Mouse (Mus musculus): ENCODE data around the gene Syt17. TPM values are rescaled to one million over a fixed set of nuclear protein-coding genes. Genes with fewer than 3 reads are reported as not detected.

The Syt17 gene
- polyA plus RNA-seq, 2 experiments = 1.6 to 2.0 TPM

DNA sequence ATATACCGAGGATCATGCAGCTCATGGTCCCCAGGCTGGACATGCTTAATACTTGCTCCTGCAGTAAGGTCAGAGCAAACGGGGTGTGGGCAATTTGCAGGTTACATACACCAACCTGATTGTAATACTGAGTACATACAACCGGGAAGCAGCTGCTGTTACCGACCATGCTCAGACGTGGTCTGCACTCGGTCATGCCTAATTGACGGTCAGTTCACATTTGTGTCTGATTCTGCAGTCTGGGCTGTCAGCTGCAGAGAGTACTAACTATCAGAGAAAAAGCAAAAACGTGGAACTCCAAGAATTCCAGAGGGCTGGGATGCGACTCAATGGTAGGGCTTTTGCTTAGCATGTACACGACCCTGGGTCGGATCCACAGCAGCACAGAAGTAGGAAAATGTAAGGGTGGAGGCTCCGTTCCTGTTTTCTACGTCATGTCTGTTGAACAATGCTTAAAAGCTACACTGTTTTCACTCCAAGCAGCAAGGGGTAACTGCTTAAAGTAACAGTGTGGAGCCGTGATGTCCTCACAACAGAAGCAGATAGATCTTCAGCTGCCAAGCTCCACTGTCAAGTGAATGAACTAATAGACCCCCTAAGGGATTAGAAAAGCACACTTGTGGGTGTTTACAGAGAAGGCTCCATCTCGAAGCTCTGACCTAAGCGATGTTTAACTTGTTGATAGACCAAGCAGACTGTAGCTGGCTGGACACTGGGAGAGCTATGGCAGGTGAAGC is 13.5 kb upstream of the Syt17 start:
- Histone ChIP-seq H3K4me3 (replicated peaks; ENCODE audit: low read length) (no peak overlapping the region), H3K27me3 (ENCODE audit: control insufficient read depth, insufficient read depth, low read length) (no peaks in the 10 kb centered on the region), H3K36me3 (ENCODE audit: control insufficient read depth, insufficient read depth, low read length) (no peaks in the 10 kb centered on the region), H3K9ac (ENCODE audit: low read depth, low read length, severe bottlenecking) (no peak overlapping the region), H3K27ac (replicated peaks; ENCODE audit: low read depth, low read length) (no peak overlapping the region), H3K4me1 (ENCODE audit: control insufficient read depth, insufficient read depth, low read length) (no peaks in the 10 kb centered on the region), H3K9me3 (ENCODE audit: control insufficient read depth, low read length) (no peaks in the 10 kb centered on the region), H3K4me2 (replicated peaks; ENCODE audit: low read depth, low read length, severe bottlenecking) (no peak overlapping the region)
- WGBS = 63% methylated on average over 16 of the region's 16 CpGs
- DNase-seq (ENCODE audit: low spot score) (no peak), ATAC-seq (ENCODE audit: low FRiP score, low read depth) (no peak)
- TF ChIP-seq POLR2A (IDR thresholded peaks at IDR 0.05; ENCODE audit: borderline replicate concordance, extremely low read depth, insufficient read depth, insufficient read length) = no peak

DNA sequence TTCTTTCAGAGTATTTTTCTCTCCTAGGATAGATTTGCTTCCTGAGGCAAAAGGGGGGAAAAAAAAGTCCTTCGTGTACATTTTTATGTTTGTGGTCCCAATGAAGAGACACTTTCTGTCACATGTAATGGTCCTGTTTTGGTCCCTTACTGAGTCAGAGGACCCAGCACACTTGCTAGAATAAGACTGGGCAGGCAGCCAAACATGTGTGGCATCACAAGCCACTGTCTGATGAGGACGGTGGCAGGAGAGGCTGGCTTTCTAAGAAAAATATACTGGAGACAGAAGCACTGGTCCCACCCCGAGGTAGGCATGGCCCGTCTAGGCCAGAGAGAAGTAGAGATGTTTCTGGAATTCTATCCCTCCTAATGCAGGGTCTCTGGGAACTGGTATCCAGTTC is 5.7 kb upstream of the Syt17 start:
- H3K27ac ChIP-seq (replicated peaks; ENCODE audit: low read depth, low read length) = no peak overlapping the region
- H3K36me3 ChIP-seq (ENCODE audit: control insufficient read depth, insufficient read depth, low read length) = no peaks in the 10 kb centered on the region
- no peak overlapping the region for H3K4me2 ChIP-seq (replicated peaks; ENCODE audit: low read depth, low read length, severe bottlenecking)
- peaks cover 1% of the 10 kb centered on the region; the same call in 1 of the 2 replicates for H3K4me1 ChIP-seq (ENCODE audit: control insufficient read depth, insufficient read depth, low read length)
- ATAC-seq (ENCODE audit: low FRiP score, low read depth) (no peak), DNase-seq (ENCODE audit: low spot score) (no peak)
- no peak overlapping the region for H3K4me3 ChIP-seq (replicated peaks; ENCODE audit: low read length)
- 63% methylated on average over 4 of the region's 4 CpGs for WGBS
- H3K9me3 ChIP-seq (ENCODE audit: control insufficient read depth, low read length) = no peaks in the 10 kb centered on the region
- H3K27me3 ChIP-seq (ENCODE audit: control insufficient read depth, insufficient read depth, low read length) = no peaks in the 10 kb centered on the region
- H3K9ac ChIP-seq (ENCODE audit: low read depth, low read length, severe bottlenecking) = no peak overlapping the region
- no peak for TF ChIP-seq POLR2A (IDR thresholded peaks at IDR 0.05; ENCODE audit: borderline replicate concordance, extremely low read depth, insufficient read depth, insufficient read length)

DNA sequence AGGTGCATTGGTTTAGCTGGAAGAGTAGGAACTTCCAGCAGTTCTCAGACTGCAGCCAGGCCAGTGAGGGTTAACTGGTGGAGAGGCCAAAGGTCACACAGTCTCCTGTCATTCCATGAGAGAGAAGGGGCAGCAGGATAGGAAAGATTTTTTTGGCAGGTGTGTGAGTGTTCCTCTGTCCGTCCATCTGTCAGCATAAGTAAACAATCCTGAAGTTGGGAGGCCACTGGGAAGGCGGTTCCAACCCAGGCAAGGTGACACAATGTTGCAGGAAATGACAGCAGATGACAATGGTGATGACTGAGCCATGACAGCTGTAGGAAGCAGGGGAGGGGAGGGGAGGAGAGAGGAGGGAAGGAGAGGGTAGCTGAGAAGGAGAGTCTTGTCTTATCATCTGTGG is 4.9 kb upstream of the Syt17 start:
- ATAC-seq (ENCODE audit: low FRiP score, low read depth) = no peak
- no peak for DNase-seq (ENCODE audit: low spot score)
- no peak overlapping the region for H3K27ac ChIP-seq (replicated peaks; ENCODE audit: low read depth, low read length)
- no peaks in the 10 kb centered on the region for H3K9me3 ChIP-seq (ENCODE audit: control insufficient read depth, low read length)
- H3K27me3 ChIP-seq (ENCODE audit: control insufficient read depth, insufficient read depth, low read length) = peaks cover 3% of the 10 kb centered on the region; the same call in 1 of the 2 replicates
- H3K4me3 ChIP-seq (replicated peaks; ENCODE audit: low read length) = no peak overlapping the region
- no peak overlapping the region for H3K4me2 ChIP-seq (replicated peaks; ENCODE audit: low read depth, low read length, severe bottlenecking)
- no peak overlapping the region for H3K9ac ChIP-seq (ENCODE audit: low read depth, low read length, severe bottlenecking)
- 46% methylated on average over 2 of the region's 2 CpGs for WGBS
- TF ChIP-seq POLR2A (IDR thresholded peaks at IDR 0.05; ENCODE audit: borderline replicate concordance, extremely low read depth, insufficient read depth, insufficient read length) = no peak
- no peaks in the 10 kb centered on the region for H3K36me3 ChIP-seq (ENCODE audit: control insufficient read depth, insufficient read depth, low read length)
- peaks cover 4% of the 10 kb centered on the region; the same call in 1 of the 2 replicates for H3K4me1 ChIP-seq (ENCODE audit: control insufficient read depth, insufficient read depth, low read length)

DNA sequence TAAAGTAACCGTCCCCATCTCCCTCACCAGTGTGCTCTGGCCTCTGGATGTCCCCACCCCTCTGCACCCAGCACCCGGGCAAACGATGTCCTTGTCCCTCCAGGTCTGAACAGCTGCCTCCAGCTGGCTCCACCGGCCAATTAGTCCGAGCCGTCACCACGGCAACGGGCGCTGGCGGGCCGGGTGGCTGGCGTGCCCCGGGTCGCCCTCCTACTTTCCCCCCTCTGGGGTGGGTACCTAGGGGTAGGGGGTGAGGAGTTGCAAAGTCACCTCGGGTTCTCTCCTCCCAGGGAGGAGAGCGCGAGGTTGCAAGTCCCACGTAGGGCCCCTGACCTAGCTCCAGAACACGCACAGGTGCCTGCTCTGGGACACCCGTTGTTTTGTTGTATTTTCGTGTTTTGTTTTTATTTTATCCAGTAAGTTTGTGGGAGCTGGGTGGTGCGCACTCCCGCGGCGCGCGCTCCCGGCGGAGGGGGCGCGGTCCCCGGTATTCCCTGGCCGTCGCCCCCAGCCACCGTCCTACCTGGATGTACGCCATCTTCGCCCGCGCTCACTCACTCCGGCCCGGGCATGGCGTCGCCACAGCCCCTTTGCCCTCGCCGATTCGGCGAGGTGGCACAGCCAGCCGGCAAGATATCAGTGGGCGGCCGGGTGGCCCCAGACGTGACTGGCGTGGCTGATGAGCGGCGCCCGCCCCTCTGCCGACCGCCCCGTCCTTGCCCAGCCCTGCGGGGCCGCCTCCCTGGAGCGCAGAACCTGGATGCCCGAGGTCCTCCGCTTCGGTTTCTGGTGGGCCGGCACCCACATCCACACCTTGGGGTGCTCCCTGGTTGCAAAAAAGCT is 510 bp downstream of the Syt17 start:
- TF ChIP-seq POLR2A (IDR thresholded peaks at IDR 0.05; ENCODE audit: borderline replicate concordance, extremely low read depth, insufficient read depth, insufficient read length) = no peak
- Histone ChIP-seq H3K27ac (replicated peaks; ENCODE audit: low read depth, low read length) (no peak overlapping the region), H3K36me3 (ENCODE audit: control insufficient read depth, insufficient read depth, low read length) (no peaks in the 10 kb centered on the region), H3K4me3 (replicated peaks; ENCODE audit: low read length) (peak overlapping the region; percentile 58), H3K4me1 (ENCODE audit: control insufficient read depth, insufficient read depth, low read length) (peaks cover 10% of the 10 kb centered on the region), H3K4me2 (replicated peaks; ENCODE audit: low read depth, low read length, severe bottlenecking) (peak overlapping the region; percentile 96), H3K27me3 (ENCODE audit: control insufficient read depth, insufficient read depth, low read length) (peaks cover 8% of the 10 kb centered on the region; the same call in 1 of the 2 replicates), H3K9ac (ENCODE audit: low read depth, low read length, severe bottlenecking) (peak overlapping the region; percentile 62), H3K9me3 (ENCODE audit: control insufficient read depth, low read length) (no peaks in the 10 kb centered on the region)
- DNase-seq (ENCODE audit: low spot score) (no peak), ATAC-seq (ENCODE audit: low FRiP score, low read depth) (peak; percentile 32)
- 1% methylated on average over 63 of the region's 65 CpGs for WGBS

DNA sequence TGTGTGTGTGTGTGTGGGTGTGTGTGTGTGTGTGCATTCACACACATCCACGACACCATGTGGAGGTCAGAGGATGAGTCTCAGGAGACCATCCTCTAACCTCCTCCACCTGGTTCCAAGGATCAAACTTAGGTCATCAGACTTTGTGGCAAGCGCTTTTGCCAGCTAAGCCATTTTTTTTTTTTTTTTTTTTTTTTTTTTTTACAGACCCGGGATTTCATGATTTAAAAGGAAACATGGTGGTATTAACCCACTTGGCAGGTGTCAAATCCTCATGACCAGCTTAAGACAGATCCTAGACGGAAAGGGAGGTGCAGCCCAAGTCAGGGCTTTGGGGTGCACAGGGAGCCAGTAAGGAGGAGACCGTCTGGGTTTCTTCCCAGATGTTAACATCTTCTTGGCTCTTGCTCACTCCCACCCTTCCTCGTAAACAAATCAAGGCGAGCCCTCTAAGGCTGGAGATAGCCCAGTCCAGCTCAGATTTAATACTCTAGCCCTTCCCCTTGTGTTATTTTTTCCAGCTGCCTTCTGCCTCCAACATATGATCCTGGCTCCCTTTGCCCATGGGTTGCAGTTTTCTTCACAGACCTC is 4.0 kb downstream of the Syt17 start:
- WGBS = 38% methylated on average over 7 of the region's 7 CpGs
- no peak overlapping the region for H3K4me2 ChIP-seq (replicated peaks; ENCODE audit: low read depth, low read length, severe bottlenecking)
- ATAC-seq (ENCODE audit: low FRiP score, low read depth) (no peak), DNase-seq (ENCODE audit: low spot score) (no peak)
- peaks cover 10% of the 10 kb centered on the region for H3K4me1 ChIP-seq (ENCODE audit: control insufficient read depth, insufficient read depth, low read length)
- H3K36me3 ChIP-seq (ENCODE audit: control insufficient read depth, insufficient read depth, low read length) = no peaks in the 10 kb centered on the region
- H3K9ac ChIP-seq (ENCODE audit: low read depth, low read length, severe bottlenecking) = no peak overlapping the region
- H3K27me3 ChIP-seq (ENCODE audit: control insufficient read depth, insufficient read depth, low read length) = peaks cover 8% of the 10 kb centered on the region; the same call in 1 of the 2 replicates
- H3K27ac ChIP-seq (replicated peaks; ENCODE audit: low read depth, low read length) = no peak overlapping the region
- no peak overlapping the region for H3K4me3 ChIP-seq (replicated peaks; ENCODE audit: low read length)
- no peak for TF ChIP-seq POLR2A (IDR thresholded peaks at IDR 0.05; ENCODE audit: borderline replicate concordance, extremely low read depth, insufficient read depth, insufficient read length)
- no peaks in the 10 kb centered on the region for H3K9me3 ChIP-seq (ENCODE audit: control insufficient read depth, low read length)

Data from limb, embryonic 14.5 days (tissue).